Mouse (Mus musculus) intestine, postnatal 0 days (tissue): ENCODE results near the gene Scn4b. TPM values are rescaled to one million over a fixed set of nuclear protein-coding genes. Genes with fewer than 3 reads are reported as not detected.

Experiments
- ATAC-seq: fragments of 200-750 bp; cut with Nextera tagmentation; 2 replicates; pipeline ENCODE4 v1.8.0; 2017; ENCODE audit warnings: mild to moderate bottlenecking, moderate TSS enrichment, moderate library complexity
- H3K27ac ChIP-seq: fragments of 300-500 bp; sonication (generic); 2 replicates; pipeline ENCODE4 v1.5.1; 2014; ENCODE audit warnings: mild to moderate bottlenecking, low read depth, low read length, moderate library complexity
- H3K27me3 ChIP-seq: fragments of 300-500 bp; sonication (generic); replicated peaks from 2 replicates; pipeline ENCODE4 v1.6.1; 2014; ENCODE audit warnings: low read length, mixed read lengths; ENCODE audit not compliant: control insufficient read depth, insufficient read depth
- H3K36me3 ChIP-seq: fragments of 300-500 bp; sonication (generic); 2 replicates; pipeline ENCODE4 v1.6.1; 2014; ENCODE audit warnings: mild to moderate bottlenecking, moderate library complexity; ENCODE audit not compliant: control insufficient read depth, insufficient read depth
- H3K4me1 ChIP-seq: fragments of 300-500 bp; sonication (generic); replicated peaks from 2 replicates; pipeline ENCODE4 v1.6.1; 2014; ENCODE audit warnings: antibody characterized with exemption, low read length, mixed read lengths; ENCODE audit not compliant: control insufficient read depth, insufficient read depth
- H3K4me2 ChIP-seq: fragments of 300-500 bp; sonication (generic); replicated peaks from 2 replicates; pipeline ENCODE4 v1.6.1; 2014; ENCODE audit warnings: low read depth, mild to moderate bottlenecking, moderate library complexity
- H3K4me3 ChIP-seq: fragments of 300-500 bp; sonication (generic); 2 replicates; pipeline ENCODE4 v1.5.1; 2014; ENCODE audit warnings: low read depth, low read length
- H3K9ac ChIP-seq: fragments of 300-500 bp; sonication (generic); 2 replicates; pipeline ENCODE4 v1.6.1; 2014; ENCODE audit warnings: mild to moderate bottlenecking, low read depth, low read length
- H3K9me3 ChIP-seq: fragments of 300-500 bp; sonication (generic); 2 replicates; pipeline ENCODE4 v1.6.1; 2016; ENCODE audit warnings: mixed run types; ENCODE audit not compliant: control insufficient read depth
- CTCF ChIP-seq: sonication (generic); IDR thresholded peaks from 2 replicates; pipeline ENCODE4 v1.5.1; 2016; ENCODE audit warnings: low read depth, mild to moderate bottlenecking, control low read depth, antibody characterized with exemption, moderate library complexity
- WGBS: fragments of 180-500 bp; shearing (Covaris S2); extraction: QIAGEN DNeasy Blood & Tissue Kit; methylation state at CpG from one replicate; pipeline ENCODE4 v1.1.7; 2014; 5-methylcytosine and 5-hydroxymethylcytosine counted together
- polyA plus RNA-seq: library from polyadenylated mRNA; unstranded; fragments of >200 nt; fragmentation: Nextera tagmentation; extraction: Ambion mirVana; gene quantifications from 2 replicates; pipeline ENCODE4 v1.2.1, GENCODE M21; 2015

The Scn4b gene
- polyA plus RNA-seq, 1 experiment from 2014 or later: 0.04 TPM

GRCm38 (mm10) chr9:45195468-45195867 is 57.3 kb downstream of the Scn4b start:
- Histone ChIP-seq H3K4me2 (no peak overlapping the region), H3K36me3 (peaks cover 4% of the 10 kb centered on the region; the same call in 1 of the 2 replicates), H3K4me1 (peaks cover 8% of the 10 kb centered on the region), H3K9me3 (no peaks in the 10 kb centered on the region), H3K27me3 (no peaks in the 10 kb centered on the region), H3K27ac (no peak overlapping the region), H3K9ac (no peak overlapping the region), H3K4me3 (no peak overlapping the region)
- WGBS: 74% methylated on average over 4 of the region's 4 CpGs
- ATAC-seq: no peak
- TF ChIP-seq CTCF: no peak

GRCm38 (mm10) chr9:45196125-45196830 is 58.1 kb downstream of the Scn4b start:
- TF ChIP-seq CTCF: no peak

GRCm38 (mm10) chr9:45197549-45197948 is 59.4 kb downstream of the Scn4b start:
- Histone ChIP-seq H3K9me3 (no peaks in the 10 kb centered on the region), H3K4me3 (no peak overlapping the region), H3K9ac (no peak overlapping the region), H3K27me3 (no peaks in the 10 kb centered on the region), H3K27ac (peak overlapping the region; percentile 68), H3K4me1 (peaks cover 13% of the 10 kb centered on the region), H3K36me3 (peaks cover 8% of the 10 kb centered on the region; the same call in 1 of the 2 replicates), H3K4me2 (peak overlapping the region; percentile 35; the same call in 1 of the 2 replicates)
- peak; percentile 12; the same call in 1 of the 2 replicates for ATAC-seq
- WGBS: 43% methylated on average over 5 of the region's 5 CpGs
- TF ChIP-seq CTCF: no peak

More at GRCm38 (mm10) chr9:45196125-45196830, 58.1 kb downstream of the Scn4b start:
- Histone ChIP-seq H3K27me3 (no peaks in the 10 kb centered on the region), H3K4me2 (no peak overlapping the region), H3K9me3 (no peaks in the 10 kb centered on the region), H3K9ac (no peak overlapping the region), H3K27ac (no peak overlapping the region), H3K4me1 (peaks cover 8% of the 10 kb centered on the region), H3K36me3 (peaks cover 8% of the 10 kb centered on the region; the same call in 1 of the 2 replicates), H3K4me3 (no peak overlapping the region)
- WGBS: 66% methylated on average over 8 of the region's 8 CpGs
- no peak for ATAC-seq

GRCm38 (mm10) chr9:45201319-45201947 is 63.2 kb downstream of the Scn4b start:
- WGBS: 44% methylated on average over 5 of the region's 5 CpGs
- H3K4me2 ChIP-seq: peak overlapping the region; percentile 62
- no peak overlapping the region for H3K9ac ChIP-seq
- H3K4me1 ChIP-seq: peaks cover 13% of the 10 kb centered on the region
- peaks cover 6% of the 10 kb centered on the region; the same call in 1 of the 2 replicates for H3K36me3 ChIP-seq
- 0 out of 2 replicates have a peak overlapping the region, but pooled peaks have one; percentile 42 for H3K4me3 ChIP-seq
- no peaks in the 10 kb centered on the region for H3K27me3 ChIP-seq
- H3K27ac ChIP-seq: peak overlapping the region; percentile 82
- H3K9me3 ChIP-seq: no peaks in the 10 kb centered on the region
- no peak for ATAC-seq
- no peak for TF ChIP-seq CTCF

- Histone ChIP-seq H3K27ac (peak overlapping the region; percentile 82), H3K4me1 (peaks cover 11% of the 10 kb centered on the region), H3K4me2 (peak overlapping the region; percentile 62), H3K9ac (peak overlapping the region; percentile 45; the same call in 1 of the 2 replicates), H3K36me3 (peaks cover 6% of the 10 kb centered on the region; the same call in 1 of the 2 replicates), H3K27me3 (no peaks in the 10 kb centered on the region), H3K9me3 (no peaks in the 10 kb centered on the region), H3K4me3 (peak overlapping the region; percentile 42)
- WGBS: 28% methylated on average over 9 of the region's 9 CpGs
- peak; percentile 55 for ATAC-seq
- no peak for TF ChIP-seq CTCF
Measured at GRCm38 (mm10) chr9:45202021-45202798, 64.0 kb downstream of the Scn4b start.

Other genes starting within 250 kb of the Scn4b start
- 1,311 and 1,336 TPM in 2 replicates for gene Atp5l, start 217.7 kb upstream of the Scn4b start, polyA plus RNA-seq
- 12.7 and 12.9 TPM in 2 replicates for gene Ube4a, start 172.8 kb upstream of the Scn4b start, polyA plus RNA-seq
- 0.61 and 0.78 TPM in 2 replicates for gene Cd3g, start 158.0 kb upstream of the Scn4b start, polyA plus RNA-seq
- 0.51 and 0.95 TPM in 2 replicates for gene Cd3d, start 156.6 kb upstream of the Scn4b start, polyA plus RNA-seq
- 0.37 and 0.74 TPM in 2 replicates for gene Cd3e, start 128.8 kb upstream of the Scn4b start, polyA plus RNA-seq
- 9.1 and 11.0 TPM in 2 replicates for gene Mpzl2, start 98.6 kb upstream of the Scn4b start, polyA plus RNA-seq
- 6.5 and 7.5 TPM in 2 replicates for gene Mpzl3, start 83.2 kb upstream of the Scn4b start, polyA plus RNA-seq
- gene Jaml, start 59.2 kb upstream of the Scn4b start, polyA plus RNA-seq: 221 and 255 TPM in 2 replicates
- gene Scn2b, start 20.6 kb upstream of the Scn4b start, polyA plus RNA-seq: 0.96 and 1.1 TPM in 2 replicates
- 0.48 and 1.0 TPM in 2 replicates for gene BC049352, start 43.6 kb downstream of the Scn4b start, polyA plus RNA-seq
- gene Tmprss4, start 65.7 kb downstream of the Scn4b start, polyA plus RNA-seq: 70.6 and 72.0 TPM in 2 replicates
- 1.2 TPM in 2 replicates for gene Il10ra, start 130.8 kb downstream of the Scn4b start, polyA plus RNA-seq
- 0.04 TPM in 1 of 2 replicates, not detected in the other for gene Tmprss13, start 180.7 kb downstream of the Scn4b start, polyA plus RNA-seq
- gene Fxyd6, start 231.8 kb downstream of the Scn4b start, polyA plus RNA-seq: 54.5 and 57.2 TPM in 2 replicates